In the genomic region with DNA sequence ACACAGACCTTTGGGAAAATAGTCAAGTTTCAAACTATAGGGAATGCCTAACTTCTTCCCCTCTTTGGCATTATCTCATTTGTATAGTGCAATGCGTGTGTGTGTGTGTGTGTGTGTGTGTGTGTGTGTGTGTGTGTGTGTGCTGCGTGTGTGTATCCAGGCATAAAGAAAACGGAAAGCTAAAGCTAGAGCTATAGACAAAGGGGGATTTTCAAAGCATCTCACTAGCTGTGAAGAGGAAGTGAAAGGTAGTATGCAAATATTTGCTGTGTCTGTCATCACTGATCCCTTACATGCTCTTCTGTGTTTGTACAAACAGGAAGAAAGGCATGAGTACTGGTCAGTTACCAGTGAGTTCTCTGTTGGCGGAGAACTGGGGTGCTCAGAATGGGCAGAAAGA, we compare ENCODE assay signal across 1 mouse cellular context.
TF ChIP-seq lines count a peak whose summit lies in the region.

No protein-coding gene starts in this region.

TF ChIP-seq in CH12.LX, 34 proteins besides CTCF, POLR2A, EP300 and RAD21 (continued from another document):
- TF ChIP-seq MYC (IDR thresholded peaks at IDR 0.05; ENCODE audit: low read depth, low read length) (peak; percentile 70; the same call in 1 of the 2 replicates), POLR2AphosphoS2 (IDR thresholded peaks at IDR 0.05; ENCODE audit: low read depth, low read length) (no peak), BHLHE40 (IDR thresholded peaks at IDR 0.05; ENCODE audit: low read depth, low read length) (peak; percentile 86), PAX5 (IDR thresholded peaks at IDR 0.05; ENCODE audit: low read length) (no peak), MAFK (IDR thresholded peaks at IDR 0.05; ENCODE audit: insufficient replicate concordance, low read length) (0 out of 2 replicates have a peak, but pooled peaks have one; percentile 60), ELF1 (IDR thresholded peaks at IDR 0.05; ENCODE audit: low read depth, low read length) (peak; percentile 70), MEF2A (IDR thresholded peaks at IDR 0.05; ENCODE audit: borderline replicate concordance, low read depth, low read length) (peak; percentile 47; the same call in 1 of the 2 replicates), CHD1 (IDR thresholded peaks at IDR 0.05; ENCODE audit: low read depth, low read length) (no peak), JUN (IDR thresholded peaks at IDR 0.05; ENCODE audit: insufficient read depth, low read depth, low read length) (peak; percentile 55), MXI1 (IDR thresholded peaks at IDR 0.05; ENCODE audit: low read depth, low read length) (peak; percentile 58; the same call in 1 of the 2 replicates), GABPA (IDR thresholded peaks at IDR 0.05; ENCODE audit: insufficient replicate concordance, low read depth, low read length) (no peak), CHD2 (IDR thresholded peaks at IDR 0.05; ENCODE audit: low read length) (peak; percentile 61), USF2 (conservative IDR thresholded peaks at IDR 0.05; ENCODE audit: low read depth, low read length) (no peak), JUND (conservative IDR thresholded peaks at IDR 0.05; ENCODE audit: low read depth, low read length) (peak; percentile 63; the same call in 1 of the 2 replicates), IRF4 (IDR thresholded peaks at IDR 0.05; ENCODE audit: low read depth, low read length) (peak; percentile 96), UBTF (IDR thresholded peaks at IDR 0.05; ENCODE audit: low read depth, low read length) (no peak), SIN3A (IDR thresholded peaks at IDR 0.05; ENCODE audit: low read length) (peak; percentile 53; the same call in 1 of the 2 replicates), ZNF384 (IDR thresholded peaks at IDR 0.05; ENCODE audit: low read depth, low read length) (no peak), MAX (IDR thresholded peaks at IDR 0.05; ENCODE audit: low read length) (peak; percentile 67; the same call in 1 of the 2 replicates), MAZ (IDR thresholded peaks at IDR 0.05; ENCODE audit: low read depth, low read length) (no peak), HCFC1 (IDR thresholded peaks at IDR 0.05; ENCODE audit: low read depth, low read length) (no peak), USF1 (IDR thresholded peaks at IDR 0.05; ENCODE audit: low read depth, low read length) (no peak)
